Mouse (Mus musculus) right cerebral cortex, adult 2 months (tissue): ENCODE measurements around the gene Aldh4a1.

ENCODE experiments used
- DNase-seq, 2 experiments: peaks; one replicate each; pipeline ENCODE4 v3.0.0; 2021 to 2022; ENCODE audit warnings: low spot score in 2 of 2

Aldh4a1 gene

DNA sequence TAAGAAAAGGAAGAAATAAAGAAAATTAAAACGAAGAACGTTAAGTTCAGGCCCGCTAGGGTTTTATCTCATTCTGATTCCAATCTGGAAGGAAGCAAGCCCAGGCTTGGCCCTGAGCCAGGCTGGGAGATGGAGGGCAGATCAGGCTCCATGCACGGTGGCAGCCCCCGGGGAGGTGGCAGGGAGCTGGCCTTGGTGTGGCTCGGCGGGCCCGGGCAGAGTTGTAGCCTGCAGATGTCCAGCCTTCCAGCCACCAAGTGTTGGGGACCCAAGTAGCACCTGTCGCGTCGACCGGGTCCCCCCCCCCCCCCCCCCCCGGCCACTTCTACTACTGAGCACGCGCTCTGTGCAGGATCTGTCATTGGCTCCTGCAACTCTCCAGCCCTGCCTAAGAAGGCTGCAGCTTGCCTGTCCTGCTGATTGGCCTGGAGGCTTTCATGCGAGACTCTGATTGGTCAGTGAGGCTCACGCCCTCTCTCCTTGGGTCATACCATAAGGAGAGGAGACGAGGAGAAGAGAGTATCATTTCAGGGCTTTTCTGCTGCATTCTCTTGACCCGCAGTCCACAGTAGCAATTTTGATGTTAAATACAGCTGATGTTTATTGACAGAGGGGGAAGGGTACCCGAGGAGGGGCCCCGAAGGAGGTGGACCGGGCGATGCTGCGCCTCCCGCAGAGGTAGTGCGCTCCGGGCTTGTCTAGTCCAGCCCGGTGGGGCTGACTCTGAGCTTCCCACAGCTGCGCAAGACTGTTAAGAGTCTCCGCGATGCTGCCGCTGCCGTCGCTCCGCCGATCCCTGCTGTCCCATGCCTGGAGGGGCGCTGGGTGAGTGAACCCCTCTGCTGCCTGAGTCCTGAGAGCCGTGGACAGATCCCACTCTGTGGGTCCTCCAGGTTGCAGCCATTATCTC lies at the start of gene Aldh4a1:
TSS of gene Aldh4a1 (plus strand) at position 494 of the 910 bp plus-strand sequence.
- peak; percentile 89 to 92 for DNase-seq

DNA sequence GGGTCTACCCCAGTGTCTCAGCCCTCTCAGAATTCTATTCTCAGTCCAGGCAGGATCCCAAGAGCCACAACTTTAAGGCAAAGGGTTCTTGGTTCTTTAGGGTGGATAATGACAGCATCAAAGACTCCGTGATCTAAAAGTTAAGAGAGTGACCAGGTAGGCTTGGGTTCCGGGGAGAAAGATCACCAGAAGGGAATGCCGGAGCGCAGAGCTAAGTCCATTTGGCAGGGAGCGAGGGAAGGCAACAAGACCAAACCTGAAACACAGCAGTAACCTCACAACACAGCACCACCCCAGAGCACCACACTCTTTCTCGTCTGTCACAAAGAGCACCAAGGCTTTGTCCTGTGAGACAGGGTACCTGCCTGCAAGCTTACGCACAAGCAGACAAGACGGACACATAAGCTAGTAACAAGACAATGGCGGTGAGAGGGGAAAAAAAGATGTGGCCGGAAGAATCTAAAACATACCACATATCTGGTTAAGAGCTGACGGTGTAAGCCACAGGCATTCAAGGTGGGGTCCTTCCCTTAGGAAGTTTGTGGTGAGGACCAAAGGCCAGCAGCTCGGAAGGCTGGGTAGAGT lies 49.6 kb upstream of the Aldh4a1 start:
- no peak for DNase-seq

DNA sequence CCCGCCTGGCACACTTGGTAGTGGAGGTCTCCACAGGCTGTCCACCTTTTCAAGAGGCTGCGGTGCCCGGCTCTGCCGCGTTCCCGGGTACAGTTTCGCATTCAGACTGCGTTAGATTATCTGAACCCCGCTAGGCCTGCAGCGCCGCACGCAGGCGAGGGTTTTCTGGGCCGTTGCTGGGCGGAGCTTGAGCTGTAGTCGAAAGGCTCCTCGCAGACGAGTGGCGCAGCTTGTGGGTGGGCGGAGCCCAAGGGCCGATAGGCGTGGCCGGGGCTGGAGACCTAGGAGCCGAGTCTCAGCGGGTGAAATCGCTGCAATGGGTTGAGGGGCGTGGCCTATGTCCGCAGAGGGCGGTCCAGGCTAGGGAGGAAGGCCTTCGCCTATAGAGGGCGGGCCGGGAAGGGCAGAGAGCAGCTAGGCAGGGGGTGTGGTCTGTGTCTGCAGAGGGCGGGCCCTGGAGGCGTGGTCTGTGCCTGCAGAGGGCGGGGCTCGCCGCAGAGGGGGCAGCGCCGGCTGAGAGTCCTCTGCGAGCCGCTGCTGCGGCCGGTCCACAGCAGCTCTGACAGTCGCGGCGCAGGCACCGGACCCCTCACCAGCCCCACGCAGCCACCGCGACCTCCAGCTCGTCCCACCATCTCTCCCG lies 48.4 kb upstream of the Aldh4a1 start:
- DNase-seq = peak; percentile 97 to 98

DNA sequence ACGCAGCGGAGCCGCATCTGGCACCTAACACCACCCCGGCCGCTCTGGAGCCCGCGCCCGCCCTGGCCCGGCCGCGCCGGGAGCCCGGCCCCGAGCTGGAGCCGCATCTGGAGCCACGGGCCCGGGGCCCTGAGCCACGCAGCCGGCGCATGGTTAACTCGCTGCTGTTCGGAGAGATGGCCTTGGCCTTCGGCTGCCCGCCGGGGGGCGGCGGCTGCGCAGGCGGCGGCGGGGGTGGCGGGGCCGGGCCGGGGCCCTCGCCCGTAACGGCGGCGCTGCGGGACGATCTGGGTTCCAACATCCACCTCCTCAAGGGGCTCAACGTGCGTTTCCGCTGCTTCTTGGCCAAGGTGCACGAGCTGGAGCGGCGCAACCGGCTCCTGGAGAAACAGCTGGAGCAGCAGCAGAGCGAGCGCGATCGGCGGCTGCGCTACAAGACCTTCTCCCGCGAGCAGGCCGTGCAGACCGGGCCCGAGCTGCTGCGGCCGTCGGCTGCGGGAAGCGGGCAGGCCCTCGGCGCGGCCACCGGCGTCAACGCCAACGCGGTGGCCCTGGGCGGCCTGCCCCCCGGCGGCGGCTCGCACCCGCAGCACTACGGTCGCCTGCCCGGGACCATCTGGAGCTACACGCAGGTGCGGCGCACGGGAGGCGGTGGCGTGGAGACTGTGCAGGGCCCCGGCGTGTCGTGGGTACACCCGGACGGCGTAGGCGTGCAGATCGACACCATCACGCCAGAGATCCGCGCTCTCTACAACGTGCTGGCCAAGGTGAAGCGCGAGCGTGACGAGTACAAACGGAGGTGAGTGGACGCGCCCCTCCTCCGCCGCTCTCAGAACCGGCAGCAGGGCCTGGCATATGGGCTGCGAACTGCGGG lies 47.6 kb upstream of the Aldh4a1 start:
- peak; percentile 60 to 70 for DNase-seq

DNA sequence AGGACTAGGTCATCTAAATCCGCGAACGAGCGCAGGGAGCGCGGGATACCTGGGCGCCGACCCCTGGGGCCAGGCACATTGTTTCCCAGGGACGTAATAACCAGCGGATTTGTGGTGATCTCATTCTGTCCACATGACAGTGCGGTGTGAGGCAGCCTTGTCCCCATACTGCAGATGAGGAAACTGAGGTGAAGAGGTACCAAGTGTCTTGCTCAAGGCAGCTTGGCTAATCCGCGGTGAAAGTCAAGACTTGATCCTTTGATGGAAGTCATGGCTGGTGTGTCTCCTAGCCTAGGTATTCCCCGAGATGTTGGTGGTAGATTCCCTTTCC lies 47.0 kb upstream of the Aldh4a1 start:
- no peak for DNase-seq

DNA sequence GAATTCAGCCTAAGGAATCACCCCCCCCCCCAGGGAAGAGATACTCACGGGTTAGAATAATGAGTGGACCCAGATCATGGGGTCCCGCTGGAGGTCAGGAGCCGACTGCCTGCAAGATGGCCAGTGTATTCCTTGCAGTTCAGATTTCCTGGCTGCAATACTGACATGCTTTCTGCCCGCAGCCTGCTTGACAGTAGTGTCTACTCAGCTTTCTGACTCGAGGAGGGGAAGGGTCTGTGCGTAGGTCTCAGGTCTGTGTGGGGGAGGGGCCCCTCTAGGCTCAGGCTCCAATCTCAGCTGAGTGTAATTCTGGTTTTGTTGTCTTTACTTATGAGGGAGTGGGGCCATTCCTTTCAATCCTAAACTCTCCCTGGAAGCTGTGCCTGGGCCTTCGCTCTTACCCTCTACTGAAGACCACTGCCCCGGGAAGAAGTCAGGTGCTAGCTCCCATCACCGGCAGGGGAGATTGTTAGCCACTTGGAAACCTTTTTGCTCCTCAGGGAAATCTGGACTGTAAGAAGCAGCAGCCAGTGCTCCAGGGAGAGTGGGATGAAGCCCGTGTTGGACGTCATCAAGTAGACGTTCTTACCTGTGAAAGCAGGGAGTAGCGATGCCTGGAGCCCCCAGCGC lies 46.3 kb upstream of the Aldh4a1 start:
- DNase-seq = no peak

DNA sequence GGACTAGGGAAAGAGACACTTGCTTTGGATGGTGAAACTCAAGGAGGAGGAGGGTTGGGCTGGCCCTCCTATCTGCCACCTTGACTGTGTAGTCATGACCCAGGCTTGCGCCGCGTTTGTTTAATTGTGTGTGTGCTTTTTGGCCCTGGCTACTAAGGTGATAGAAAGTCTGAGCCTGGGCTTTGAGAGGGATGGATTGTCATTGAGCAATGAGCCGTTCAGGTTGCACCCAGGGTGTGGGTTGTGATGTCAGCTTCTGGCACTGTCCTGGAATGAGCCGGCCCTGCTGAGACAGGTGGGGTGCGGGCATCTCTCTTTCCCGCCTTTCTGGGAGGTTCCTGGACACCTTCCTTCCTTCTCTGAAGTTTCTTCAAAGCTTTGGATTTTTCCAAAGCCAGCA lies 45.7 kb upstream of the Aldh4a1 start:
- no peak for DNase-seq

DNA sequence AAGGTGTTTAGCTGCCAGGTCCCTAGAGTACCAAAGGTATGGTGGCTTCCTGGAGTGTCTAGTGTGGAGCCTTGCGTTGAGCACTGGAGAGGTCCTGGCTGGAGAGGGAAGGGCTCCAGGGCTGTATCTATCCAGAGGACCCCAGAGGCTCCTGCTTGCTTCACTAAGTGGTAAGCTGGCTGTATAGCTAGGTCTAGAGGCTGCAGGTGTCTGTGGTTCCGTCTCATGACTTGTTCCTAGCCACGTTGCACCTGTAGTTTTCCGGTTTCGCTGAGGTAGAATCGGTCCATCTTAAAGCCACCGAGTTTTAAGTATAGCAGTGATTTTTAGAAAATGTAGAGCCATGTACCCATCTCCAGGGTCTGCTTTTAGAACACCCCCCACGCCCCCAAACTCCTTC lies 44.3 kb upstream of the Aldh4a1 start:
- DNase-seq = no peak

DNA sequence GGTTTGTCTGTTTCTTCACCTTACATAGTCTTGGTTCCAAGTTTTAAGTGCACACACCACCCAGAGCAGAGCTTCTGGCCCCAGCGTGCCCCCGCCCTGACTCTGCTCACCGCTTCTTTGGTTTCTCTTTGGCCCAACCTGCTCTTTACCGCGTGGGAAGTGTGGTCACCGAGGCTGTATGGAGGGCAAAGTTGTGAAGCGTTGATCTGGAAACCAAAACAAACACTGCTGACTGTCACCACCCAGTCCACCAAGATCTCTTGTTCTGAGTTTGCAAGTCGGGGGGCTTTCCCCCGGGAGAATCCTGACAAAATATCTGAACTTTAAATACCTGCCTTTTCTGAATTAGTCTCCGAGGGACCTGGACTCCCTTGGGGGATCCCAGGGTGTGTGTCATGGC lies 43.7 kb upstream of the Aldh4a1 start:
- DNase-seq = no peak

DNA sequence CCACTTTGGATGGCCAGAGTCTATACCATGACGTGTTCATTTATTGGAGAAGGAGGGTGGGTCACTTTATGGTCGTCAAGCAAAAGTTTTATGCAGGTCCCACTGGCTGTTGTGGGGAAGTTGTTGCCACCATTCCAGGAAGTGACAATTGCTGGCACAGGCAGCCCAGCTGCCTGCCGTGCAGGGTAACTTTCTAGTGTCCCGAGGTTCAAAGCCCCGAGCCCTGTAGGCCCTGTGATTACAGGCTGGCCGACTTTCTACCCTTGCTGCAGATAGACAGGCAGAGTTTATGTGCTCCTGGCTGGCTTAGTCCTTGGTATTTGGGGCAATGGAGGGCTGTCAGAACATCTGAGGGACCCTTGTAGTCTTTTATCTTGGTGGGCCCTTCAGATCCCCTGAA lies 43.2 kb upstream of the Aldh4a1 start:
- DNase-seq = no peak

DNA sequence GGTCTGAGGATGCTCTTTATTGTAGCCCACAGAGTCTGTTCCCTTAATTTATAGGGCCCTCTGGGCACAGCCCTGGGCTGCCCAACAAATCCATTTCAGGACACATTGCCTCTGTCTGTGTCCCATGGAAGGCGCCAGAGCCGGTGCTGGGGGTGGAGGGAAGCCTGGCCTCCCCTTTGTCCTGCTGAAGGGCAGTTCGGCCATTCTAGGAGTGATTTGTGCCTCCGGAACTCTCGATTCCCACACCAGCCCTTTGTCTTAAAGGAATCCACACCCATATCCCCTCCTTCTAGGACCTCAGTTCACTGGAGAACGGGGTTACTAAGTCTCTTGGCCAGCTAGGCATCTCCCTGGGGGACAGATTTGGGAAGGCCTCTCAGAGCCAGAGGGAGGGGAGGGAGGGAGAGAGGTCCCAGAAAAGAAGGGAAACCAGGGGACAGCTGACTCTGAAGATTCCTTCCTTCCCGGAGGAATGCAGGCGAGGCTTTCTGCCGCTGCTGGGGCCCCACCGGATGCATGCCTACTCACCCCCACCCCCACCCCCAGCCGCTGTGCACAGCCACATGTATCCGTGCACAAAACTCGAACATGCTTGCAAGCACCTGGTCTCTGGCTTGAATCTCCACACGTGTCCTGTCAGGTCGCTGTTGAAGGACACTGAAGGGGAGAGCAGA lies 41.9 kb upstream of the Aldh4a1 start:
- no peak for DNase-seq

DNA sequence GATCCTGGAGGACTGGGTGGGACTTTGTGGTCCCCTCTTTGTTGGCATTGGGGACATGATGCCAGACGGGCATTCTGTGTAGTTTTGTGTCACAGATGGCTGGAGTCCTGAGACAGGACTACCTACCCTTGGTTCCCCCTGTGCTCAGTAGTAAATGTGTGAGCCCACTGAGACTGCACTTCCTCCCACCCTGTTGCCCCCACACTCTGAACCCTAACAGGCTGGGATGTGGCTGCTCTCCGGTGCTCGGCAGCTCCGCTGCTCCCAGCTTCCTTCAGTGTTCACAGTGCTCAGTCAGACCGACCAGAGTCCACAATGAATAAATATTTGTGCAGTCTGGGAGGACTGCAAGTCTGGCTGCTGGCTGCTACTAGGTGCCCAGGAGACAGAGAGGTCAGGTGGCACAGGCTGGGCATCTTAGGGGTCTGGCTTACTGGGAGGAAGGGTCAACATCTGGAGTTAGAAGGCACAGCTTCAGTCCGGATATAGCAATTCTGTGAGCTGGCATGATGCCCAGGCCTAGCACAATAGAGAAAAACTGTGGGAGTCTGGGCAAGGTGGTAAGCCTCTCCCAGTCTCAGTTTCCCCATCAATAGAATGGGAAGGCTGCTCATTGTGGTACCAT lies 41.1 kb upstream of the Aldh4a1 start:
- DNase-seq = no peak

DNA sequence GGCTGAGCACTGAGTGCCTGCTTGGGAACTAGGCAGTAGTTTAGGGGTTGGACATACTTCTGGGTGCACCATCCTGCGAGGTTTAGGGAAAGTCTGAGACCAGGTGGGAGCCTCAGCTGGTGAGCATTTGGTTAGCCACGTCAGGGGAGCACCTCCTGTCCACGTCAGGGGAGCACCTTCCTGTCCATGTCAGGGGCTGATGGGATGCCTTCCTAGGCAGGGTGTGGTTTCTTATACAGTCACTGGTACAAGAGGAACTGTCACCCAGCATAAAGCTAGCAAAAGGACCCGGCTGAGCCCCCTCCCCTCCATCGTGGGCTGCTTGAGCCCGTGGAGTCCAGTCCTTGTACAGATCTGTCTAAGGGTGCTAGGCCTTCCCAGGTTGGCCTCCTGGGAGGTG lies 40.3 kb upstream of the Aldh4a1 start:
- DNase-seq = no peak

DNA sequence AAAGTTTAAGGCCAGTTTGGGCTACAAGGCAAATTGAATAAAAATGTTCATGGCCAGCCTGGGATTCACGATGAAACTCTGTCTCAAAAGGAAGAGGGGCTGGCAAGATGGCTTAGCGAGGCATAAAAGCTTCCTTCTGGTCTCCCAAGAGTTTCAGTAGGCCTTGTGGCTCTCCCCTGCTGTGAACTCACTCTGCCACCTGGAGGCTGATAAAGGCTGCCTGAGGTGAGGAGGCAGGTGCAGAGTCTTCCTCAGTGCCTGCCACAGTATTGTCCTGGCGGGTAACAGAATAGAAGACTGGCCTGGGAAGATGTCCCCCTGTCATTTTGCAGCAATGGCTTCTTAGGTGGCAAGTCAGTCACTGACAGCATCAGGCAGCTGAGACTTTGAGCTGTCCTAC lies 39.8 kb upstream of the Aldh4a1 start:
- no peak for DNase-seq

DNA sequence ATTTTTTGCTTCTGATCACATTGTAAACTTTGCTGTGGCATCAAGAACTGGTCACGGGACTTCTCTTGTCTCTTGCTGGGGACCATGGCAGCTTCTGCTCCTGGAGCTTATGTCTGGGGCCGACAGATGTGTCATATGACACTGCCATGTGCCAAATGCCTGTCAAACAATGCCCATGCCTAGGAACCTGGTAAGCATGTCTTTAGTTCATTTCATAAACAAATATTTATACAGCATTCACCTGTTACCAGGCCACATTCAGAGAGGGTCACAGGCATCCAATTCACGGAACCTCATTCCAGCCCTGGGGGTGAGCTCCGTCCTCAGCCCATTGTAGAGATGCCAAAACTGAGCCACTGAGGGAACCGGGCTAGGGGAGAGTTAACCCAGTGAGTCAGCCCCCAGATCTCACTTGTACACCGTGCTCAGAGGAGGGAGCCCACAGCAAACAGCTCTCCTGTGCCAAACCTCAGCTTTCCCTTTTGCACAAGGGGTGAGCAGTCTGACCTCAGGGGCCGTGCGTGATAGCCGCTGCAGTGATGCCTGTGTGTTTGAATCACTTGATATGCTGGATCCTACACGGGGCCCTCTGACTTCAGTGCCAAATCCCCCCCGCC lies 38.9 kb upstream of the Aldh4a1 start:
- no peak for DNase-seq

DNA sequence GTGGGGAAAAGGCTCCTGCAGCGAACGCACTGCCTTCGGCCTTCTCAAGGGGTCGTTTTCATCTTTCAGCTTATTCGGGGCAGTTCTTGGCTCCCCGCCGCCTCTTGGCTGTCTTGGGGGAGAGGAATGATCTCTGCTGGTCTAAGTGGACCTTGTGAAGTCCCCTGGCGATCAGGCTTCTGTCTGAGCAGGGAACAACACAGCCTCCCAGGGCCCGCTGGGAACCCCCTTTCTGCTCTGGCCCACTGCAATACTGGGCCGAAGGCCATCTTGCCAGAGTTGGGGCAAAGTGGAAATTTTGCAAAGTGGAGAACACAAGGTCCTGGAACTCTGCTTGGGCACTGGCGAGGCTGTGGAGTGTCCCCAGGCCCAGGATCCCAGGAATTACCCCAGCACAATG lies 38.0 kb upstream of the Aldh4a1 start:
- no peak for DNase-seq

DNA sequence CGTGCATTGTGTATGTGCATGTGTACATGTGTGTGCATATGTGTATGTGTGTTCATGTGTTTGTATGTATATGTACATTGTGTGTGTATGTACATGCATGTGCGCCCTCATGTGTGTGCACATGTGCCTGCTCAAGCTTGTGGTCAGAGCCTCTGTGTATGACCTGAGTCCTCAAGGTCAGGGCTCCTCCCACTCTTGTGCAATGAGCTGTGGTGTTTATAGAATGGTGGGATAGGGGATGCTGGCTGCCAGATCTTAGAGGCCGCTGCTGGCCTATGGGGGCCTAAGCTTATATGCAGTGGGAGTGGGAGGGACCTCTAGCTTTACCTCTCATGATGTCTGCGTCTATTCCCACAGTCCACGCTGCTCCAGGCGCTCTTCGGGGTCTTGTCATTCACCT lies 37.0 kb upstream of the Aldh4a1 start:
- DNase-seq = no peak

DNA sequence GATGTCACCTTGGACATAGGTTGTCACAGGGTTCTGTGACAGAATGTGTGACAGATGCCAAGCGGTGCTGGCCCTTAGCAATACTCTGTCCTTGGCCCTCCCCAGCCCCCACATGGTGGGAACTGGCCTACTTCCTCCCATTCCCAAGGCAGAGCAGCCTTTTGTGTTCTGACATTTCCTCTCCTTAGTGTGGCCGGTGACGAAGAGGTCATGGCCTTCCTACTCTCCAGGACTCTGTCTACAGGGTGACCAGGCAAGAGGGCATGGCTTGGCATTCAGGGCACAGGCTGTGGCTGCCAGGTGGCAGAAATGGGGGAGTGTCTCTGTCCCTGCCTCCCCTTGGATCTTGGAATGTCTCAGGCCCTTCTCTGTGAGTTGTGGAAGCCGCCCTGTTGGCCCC lies 35.3 kb upstream of the Aldh4a1 start:
- no peak for DNase-seq

DNA sequence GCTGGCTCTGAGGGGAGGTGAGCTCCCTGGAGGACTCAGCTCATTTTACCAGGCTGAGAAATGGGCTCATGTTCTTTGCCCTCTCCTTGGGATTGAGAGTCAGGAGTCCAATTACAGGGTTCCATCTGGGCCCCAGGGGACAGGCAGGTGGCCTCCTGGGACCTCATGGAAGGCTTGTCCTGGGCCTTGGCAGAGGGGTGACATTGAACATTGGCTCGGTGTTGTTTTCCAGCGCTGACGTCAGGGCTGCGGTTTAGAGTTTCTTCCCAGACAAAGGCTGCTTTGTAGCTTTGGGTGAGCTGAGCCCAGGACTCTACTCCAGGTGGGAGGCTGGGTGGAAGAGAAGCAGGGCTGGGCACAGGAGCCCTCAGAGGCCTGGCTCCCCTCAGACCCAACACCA lies 34.9 kb upstream of the Aldh4a1 start:
- DNase-seq = no peak

DNA sequence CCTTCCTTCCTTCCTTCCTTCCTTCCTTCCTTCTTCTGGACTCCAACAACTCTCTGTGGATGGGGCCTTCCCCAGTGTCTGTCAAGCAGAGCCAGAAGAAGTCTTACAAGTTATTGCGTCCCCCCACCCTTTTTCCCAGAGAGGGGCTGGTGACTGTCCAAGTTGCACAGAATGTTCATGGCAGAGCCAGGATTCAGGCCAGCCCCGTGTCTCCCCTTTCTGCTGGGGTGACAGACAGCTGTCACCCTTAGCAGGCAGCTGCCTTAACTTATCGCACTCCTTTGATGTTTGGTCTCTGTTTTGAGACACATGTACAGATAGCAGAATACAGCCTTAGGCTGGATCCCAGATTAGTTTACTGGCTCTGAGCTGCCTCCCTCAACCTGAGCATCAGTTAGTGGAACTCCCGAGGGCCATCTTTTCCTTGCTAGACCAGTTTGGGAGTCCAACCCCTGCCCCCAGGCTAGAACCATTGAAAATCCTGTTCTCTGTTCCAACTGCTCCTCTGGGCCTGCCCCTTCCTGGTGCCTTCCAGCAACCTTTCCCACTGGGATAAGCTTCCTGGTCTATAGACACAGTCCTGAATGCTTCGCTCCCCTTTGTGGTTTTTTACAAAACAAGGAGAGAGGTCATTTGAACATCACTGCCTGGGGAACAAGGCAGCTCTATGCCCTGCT lies 33.2 kb upstream of the Aldh4a1 start:
- no peak for DNase-seq
